Mouse (Mus musculus) liver, embryonic 13.5 days (tissue): ENCODE measurements around the gene Dcn. TPM values are rescaled to one million over a fixed set of nuclear protein-coding genes. Genes with fewer than 3 reads are reported as not detected.

Experiments used
- ATAC-seq: fragments of 200-750 bp; cut with Nextera tagmentation; 2 replicates; pipeline ENCODE4 v1.8.0; 2017; ENCODE audit warnings: low read depth, mild to moderate bottlenecking, moderate number of reproducible peaks, moderate library complexity
- DNase-seq: peaks from one replicate; pipeline ENCODE4 v3.0.0; 2022
- H3K27ac ChIP-seq: fragments of 300-500 bp; sonication (generic); 2 replicates; pipeline ENCODE4 v1.5.1; 2015; ENCODE audit warnings: moderate library complexity, mild to moderate bottlenecking, inconsistent platforms
- H3K27me3 ChIP-seq: fragments of 300-500 bp; sonication (generic); 2 replicates; pipeline ENCODE4 v1.6.1; 2015; ENCODE audit warnings: mild to moderate bottlenecking, inconsistent platforms
- H3K36me3 ChIP-seq: fragments of 300-500 bp; sonication (generic); 2 replicates; pipeline ENCODE4 v1.6.1; 2015; ENCODE audit warnings: mild to moderate bottlenecking, inconsistent platforms
- H3K4me1 ChIP-seq: fragments of 300-500 bp; sonication (generic); replicated peaks from 2 replicates; pipeline ENCODE4 v1.6.1; 2015; ENCODE audit warnings: inconsistent platforms
- H3K4me2 ChIP-seq: fragments of 300-500 bp; sonication (generic); 2 replicates; pipeline ENCODE4 v1.6.1; 2015; ENCODE audit warnings: inconsistent platforms, mild to moderate bottlenecking, moderate library complexity
- H3K4me3 ChIP-seq: fragments of 300-500 bp; sonication (generic); replicated peaks from 2 replicates; pipeline ENCODE4 v1.5.1; 2015; ENCODE audit warnings: mild to moderate bottlenecking, inconsistent platforms
- H3K9ac ChIP-seq: fragments of 300-500 bp; sonication (generic); 2 replicates; pipeline ENCODE4 v1.6.1; 2015; ENCODE audit warnings: mild to moderate bottlenecking, inconsistent platforms
- H3K9me3 ChIP-seq: fragments of 300-500 bp; sonication (generic); replicated peaks from 2 replicates; pipeline ENCODE4 v1.6.1; 2016; ENCODE audit warnings: inconsistent platforms
- WGBS: fragments of 180-500 bp; shearing (Covaris S2); methylation state at CpG from one replicate; pipeline ENCODE4 v1.1.7; 2015; ENCODE audit not compliant: insufficient replicate concordance; 5-methylcytosine and 5-hydroxymethylcytosine counted together
- polyA plus RNA-seq: library from polyadenylated mRNA; unstranded; fragments of >200 nt; fragmentation: Nextera tagmentation; extraction: Ambion mirVana; gene quantifications from 2 replicates; pipeline ENCODE4 v1.2.1, GENCODE M21; 2015

Dcn gene
- polyA plus RNA-seq, 1 experiment from 2014 or later: 52.8 TPM

DNA sequence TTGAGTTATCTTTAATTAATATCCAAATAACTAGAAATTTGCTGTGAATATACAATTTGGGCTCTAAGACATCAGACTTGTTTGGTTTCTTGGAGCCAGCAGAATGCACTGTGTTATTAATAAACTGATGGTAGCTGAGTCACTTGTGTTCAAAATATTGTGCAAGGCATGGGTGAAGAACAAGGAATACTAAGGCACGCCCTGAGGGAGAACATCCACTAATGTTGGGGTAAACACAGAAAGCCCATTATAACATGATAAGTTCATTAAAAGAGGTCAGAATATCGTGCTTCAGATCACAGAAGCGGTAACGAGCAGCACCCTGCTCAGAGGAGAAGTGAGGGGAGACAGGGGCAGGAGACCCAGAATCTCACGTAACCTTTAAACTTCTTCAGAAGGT is 2.7 kb downstream of the Dcn start:
- Histone ChIP-seq H3K9me3 (no peaks in the 10 kb centered on the region), H3K27me3 (no peaks in the 10 kb centered on the region), H3K36me3 (no peaks in the 10 kb centered on the region), H3K4me1 (no peaks in the 10 kb centered on the region), H3K4me3 (no peak overlapping the region), H3K4me2 (no peak overlapping the region), H3K9ac (no peak overlapping the region), H3K27ac (no peak overlapping the region)
- DNase-seq: no peak
- ATAC-seq: no peak
- 70% methylated on average over 5 of the region's 5 CpGs for WGBS

GRCm38 (mm10) chr10:97484049-97484448 is 4.6 kb downstream of the Dcn start:
- Histone ChIP-seq H3K4me1 (no peaks in the 10 kb centered on the region), H3K27ac (no peak overlapping the region), H3K9ac (no peak overlapping the region), H3K9me3 (no peaks in the 10 kb centered on the region), H3K36me3 (no peaks in the 10 kb centered on the region), H3K4me3 (no peak overlapping the region), H3K4me2 (no peak overlapping the region), H3K27me3 (no peaks in the 10 kb centered on the region)
- no peak for DNase-seq
- no peak for ATAC-seq
- 65% methylated on average over 2 of the region's 2 CpGs for WGBS

DNA sequence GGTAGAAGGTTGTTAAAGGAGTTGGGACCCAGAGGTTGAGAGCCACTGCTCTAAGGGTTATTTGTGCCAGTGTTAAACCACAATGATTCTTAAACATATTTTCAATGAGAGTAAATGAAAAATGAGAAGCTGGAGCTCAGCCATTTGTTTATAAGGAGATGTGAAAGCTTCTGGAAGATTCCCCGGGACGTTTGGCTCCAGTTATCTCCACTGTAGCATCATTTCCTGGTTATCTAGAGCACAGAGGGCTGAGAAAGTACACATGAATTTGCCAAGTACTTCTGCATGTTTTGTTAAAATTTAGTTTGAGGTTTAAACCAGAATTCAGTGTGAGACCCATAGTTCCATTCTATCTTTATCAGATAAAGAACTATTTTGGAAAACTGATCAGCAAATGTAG is 5.7 kb downstream of the Dcn start:
- no peak for DNase-seq
- Histone ChIP-seq H3K4me2 (no peak overlapping the region), H3K4me3 (no peak overlapping the region), H3K27ac (no peak overlapping the region), H3K4me1 (no peaks in the 10 kb centered on the region), H3K27me3 (no peaks in the 10 kb centered on the region), H3K9ac (no peak overlapping the region), H3K36me3 (no peaks in the 10 kb centered on the region), H3K9me3 (no peaks in the 10 kb centered on the region)
- ATAC-seq: no peak
- 37% methylated on average over 2 of the region's 2 CpGs for WGBS

- DNase-seq (no peak), ATAC-seq (no peak)
- Histone ChIP-seq H3K9me3 (no peaks in the 10 kb centered on the region), H3K4me3 (no peak overlapping the region), H3K27ac (no peak overlapping the region), H3K4me1 (no peaks in the 10 kb centered on the region), H3K4me2 (no peak overlapping the region), H3K9ac (no peak overlapping the region), H3K36me3 (no peaks in the 10 kb centered on the region), H3K27me3 (no peaks in the 10 kb centered on the region)
Measured at GRCm38 (mm10) chr10:97486085-97486484, 6.7 kb downstream of the Dcn start.

- H3K36me3 ChIP-seq: no peaks in the 10 kb centered on the region
- no peaks in the 10 kb centered on the region for H3K27me3 ChIP-seq
- DNase-seq (no peak), ATAC-seq (no peak)
- WGBS: 66% methylated on average over 6 of the region's 6 CpGs
- H3K4me2 ChIP-seq: no peak overlapping the region
- H3K27ac ChIP-seq: no peak overlapping the region
- no peaks in the 10 kb centered on the region for H3K4me1 ChIP-seq
- no peak overlapping the region for H3K4me3 ChIP-seq
- H3K9ac ChIP-seq: no peak overlapping the region
- H3K9me3 ChIP-seq: no peaks in the 10 kb centered on the region
Measured at GRCm38 (mm10) chr10:97487269-97487989, 8.0 kb downstream of the Dcn start.

GRCm38 (mm10) chr10:97492367-97492980 is 13.1 kb downstream of the Dcn start:
- Histone ChIP-seq H3K4me2 (no peak overlapping the region), H3K36me3 (no peaks in the 10 kb centered on the region), H3K9me3 (no peaks in the 10 kb centered on the region), H3K9ac (no peak overlapping the region), H3K4me3 (no peak overlapping the region), H3K4me1 (no peaks in the 10 kb centered on the region), H3K27me3 (no peaks in the 10 kb centered on the region), H3K27ac (no peak overlapping the region)
- no peak for ATAC-seq
- 50% methylated on average over 4 of the region's 4 CpGs for WGBS
- no peak for DNase-seq

DNA sequence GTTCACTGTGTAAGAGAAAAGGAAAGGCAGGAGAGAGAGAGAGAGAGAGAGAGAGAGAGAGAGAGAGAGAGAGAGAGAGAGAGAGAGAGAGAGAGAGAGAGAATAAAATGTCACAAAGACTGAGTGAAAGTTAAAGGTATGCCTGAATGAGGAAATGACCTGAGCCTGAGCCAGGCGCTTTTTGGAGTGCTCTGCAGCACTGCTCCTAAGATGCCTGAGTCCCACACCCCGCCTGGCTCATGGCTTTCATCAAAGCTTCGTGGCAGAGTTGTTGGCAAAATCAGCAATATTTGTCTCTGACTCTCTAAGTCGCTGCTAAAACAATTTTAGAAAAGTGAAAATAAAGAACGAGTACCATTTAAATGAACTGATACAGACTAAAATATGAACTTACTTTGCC is 18.2 kb downstream of the Dcn start:
- no peak overlapping the region for H3K27ac ChIP-seq
- no peaks in the 10 kb centered on the region for H3K4me1 ChIP-seq
- H3K36me3 ChIP-seq: no peaks in the 10 kb centered on the region
- DNase-seq: no peak
- H3K4me2 ChIP-seq: no peak overlapping the region
- H3K9me3 ChIP-seq: no peaks in the 10 kb centered on the region
- no peak for ATAC-seq
- no peaks in the 10 kb centered on the region for H3K27me3 ChIP-seq
- H3K4me3 ChIP-seq: no peak overlapping the region
- no peak overlapping the region for H3K9ac ChIP-seq
- 44% methylated on average over 5 of the region's 5 CpGs for WGBS

DNA sequence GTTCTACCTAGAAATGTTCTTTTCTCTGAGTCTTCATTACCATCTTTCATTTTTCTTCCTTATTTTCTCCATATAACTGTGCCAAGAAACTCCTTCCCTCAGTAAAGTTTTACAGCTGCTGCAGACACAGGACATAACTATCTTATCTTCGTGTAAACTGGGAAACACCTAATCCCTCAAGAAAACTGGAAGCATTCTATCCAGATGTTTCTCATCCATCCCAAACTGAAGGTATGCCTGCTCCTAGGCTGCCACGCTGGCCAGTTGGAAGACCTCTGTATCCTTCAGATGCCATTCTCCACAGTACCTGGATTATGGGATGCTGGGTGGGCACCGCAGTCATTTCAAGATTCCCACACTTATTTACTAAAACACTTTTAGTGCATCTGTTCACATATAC is 44.0 kb downstream of the Dcn start:
- no peak for ATAC-seq
- H3K27me3 ChIP-seq: no peaks in the 10 kb centered on the region
- WGBS: 65% methylated on average over 3 of the region's 3 CpGs

GRCm38 (mm10) chr10:97535697-97536096 is 56.3 kb downstream of the Dcn start:
- Histone ChIP-seq H3K27me3 (no peaks in the 10 kb centered on the region), H3K9me3 (no peaks in the 10 kb centered on the region), H3K4me2 (no peak overlapping the region), H3K4me3 (no peak overlapping the region), H3K9ac (no peak overlapping the region), H3K27ac (no peak overlapping the region), H3K36me3 (no peaks in the 10 kb centered on the region), H3K4me1 (no peaks in the 10 kb centered on the region)
- no peak for ATAC-seq
- DNase-seq: no peak
- 57% methylated on average over 4 of the region's 4 CpGs for WGBS

More for the DNA sequence above, 44.0 kb downstream of the Dcn start:
- H3K4me3 ChIP-seq: no peak overlapping the region
- no peaks in the 10 kb centered on the region for H3K4me1 ChIP-seq
- no peaks in the 10 kb centered on the region for H3K36me3 ChIP-seq
- H3K4me2 ChIP-seq: no peak overlapping the region
- no peak overlapping the region for H3K9ac ChIP-seq
- no peak for DNase-seq
- no peaks in the 10 kb centered on the region for H3K9me3 ChIP-seq
- no peak overlapping the region for H3K27ac ChIP-seq

GRCm38 (mm10) chr10:97536921-97537320 is 57.5 kb downstream of the Dcn start:
- no peak for DNase-seq
- WGBS: 52% methylated on average over 2 of the region's 2 CpGs

DNA sequence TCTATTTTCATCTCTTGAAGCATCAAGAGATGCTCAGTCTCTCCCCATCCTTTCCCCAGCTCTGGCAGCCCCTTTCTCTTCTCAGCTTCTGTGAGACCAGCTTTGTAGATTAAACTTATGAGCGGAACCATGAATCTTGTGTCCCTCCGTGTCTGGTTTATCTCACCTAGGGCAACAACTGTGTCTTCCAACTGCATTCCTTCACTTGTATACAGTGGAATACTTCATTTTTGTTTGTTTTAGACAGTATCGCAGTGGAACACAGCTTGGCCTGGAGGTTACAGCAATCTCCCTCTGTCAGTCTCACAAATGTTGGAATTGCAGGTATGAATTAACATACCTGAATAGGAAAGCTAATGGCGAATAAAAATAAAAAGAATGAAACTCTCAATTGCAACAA is 58.8 kb downstream of the Dcn start:
- Histone ChIP-seq H3K4me2 (no peak overlapping the region), H3K27me3 (no peaks in the 10 kb centered on the region), H3K4me3 (no peak overlapping the region), H3K27ac (no peak overlapping the region), H3K9ac (no peak overlapping the region), H3K36me3 (no peaks in the 10 kb centered on the region), H3K4me1 (no peaks in the 10 kb centered on the region), H3K9me3 (no peaks in the 10 kb centered on the region)
- whole genome bisulfite sequencing: 78% methylated on average over 4 of the region's 4 CpGs
- no peak for ATAC-seq
- DNase-seq: no peak

More at GRCm38 (mm10) chr10:97536921-97537320, 57.5 kb downstream of the Dcn start:
- Histone ChIP-seq H3K4me3 (no peak overlapping the region), H3K27ac (no peak overlapping the region), H3K9ac (no peak overlapping the region), H3K4me2 (no peak overlapping the region), H3K4me1 (no peaks in the 10 kb centered on the region), H3K36me3 (no peaks in the 10 kb centered on the region), H3K27me3 (no peaks in the 10 kb centered on the region), H3K9me3 (no peaks in the 10 kb centered on the region)
- no peak for ATAC-seq

GRCm38 (mm10) chr10:97547740-97548139 is 68.3 kb downstream of the Dcn start:
- Histone ChIP-seq H3K9me3 (no peaks in the 10 kb centered on the region), H3K4me2 (no peak overlapping the region), H3K4me1 (no peaks in the 10 kb centered on the region), H3K27me3 (no peaks in the 10 kb centered on the region), H3K27ac (no peak overlapping the region), H3K4me3 (no peak overlapping the region), H3K36me3 (no peaks in the 10 kb centered on the region), H3K9ac (no peak overlapping the region)
- no peak for DNase-seq
- WGBS: 32% methylated on average over 1 of the region's 1 CpGs
- ATAC-seq: no peak
